Mouse (Mus musculus) layer of hippocampus, postnatal 25 days (tissue): ENCODE data around the gene Ptx4. TPM values are rescaled to one million over a fixed set of nuclear protein-coding genes. Genes with fewer than 3 reads are reported as not detected.

Source experiments
- total RNA-seq, 2 experiments: library from RNA; stranded (reverse); gene quantifications; 2 replicates each; pipeline ENCODE4 v1.2.3; 2021

Ptx4 gene
- total RNA-seq, 2 experiments from 2014 or later = 2.5 to 2.9 TPM

Other genes starting within 250 kb of the Ptx4 start
- 10 to 100 TPM; 33.5 to 38.1 TPM for gene Nubp2, start 234.4 kb upstream of the Ptx4 start, total RNA-seq
- 10 to 100 TPM; 41.5 to 48.9 TPM for gene Spsb3, start 234.1 kb upstream of the Ptx4 start, total RNA-seq
- gene Eme2, start 225.7 kb upstream of the Ptx4 start, total RNA-seq = 10 to 100 TPM; 54.0 to 69.1 TPM
- gene Mrps34, start 225.6 kb upstream of the Ptx4 start, total RNA-seq = 10 to 100 TPM; 74.3 to 78.9 TPM
- 10 to 100 TPM; 54.8 to 61.5 TPM for gene Nme3, start 224.3 kb upstream of the Ptx4 start, total RNA-seq
- 100 to 1,000 TPM; 367 to 401 TPM for gene Mapk8ip3, start 183.8 kb upstream of the Ptx4 start, total RNA-seq
- 1 to 10 TPM; 5.5 to 5.6 TPM for gene Jpt2, start 160.1 kb upstream of the Ptx4 start, total RNA-seq
- gene Cramp1l, start 105.0 kb upstream of the Ptx4 start, total RNA-seq = 10 to 100 TPM; 23.6 to 27.5 TPM
- 10 to 100 TPM; 20.8 to 24.1 TPM for gene Ift140, start 104.7 kb upstream of the Ptx4 start, total RNA-seq
- gene Tmem204, start 37.2 kb upstream of the Ptx4 start, total RNA-seq = 1 to 10 TPM; 8.0 to 8.4 TPM
- gene Telo2, start 4.8 kb upstream of the Ptx4 start, total RNA-seq = 10 to 100 TPM; 29.3 to 43.2 TPM
- 10 to 100 TPM; 49.6 to 54.2 TPM for gene Clcn7, start 12.6 kb downstream of the Ptx4 start, total RNA-seq
- not detected for gene Ccdc154, start 41.7 kb downstream of the Ptx4 start, total RNA-seq
- gene Gm38655, start 54.7 kb downstream of the Ptx4 start, total RNA-seq = not detected
- gene BC003965, start 63.8 kb downstream of the Ptx4 start, total RNA-seq = 10 to 100 TPM; 20.7 to 21.5 TPM
- gene Unkl, start 67.6 kb downstream of the Ptx4 start, total RNA-seq = 10 to 100 TPM; 32.5 to 34.4 TPM
- 10 to 100 TPM; 74.3 to 74.9 TPM for gene Gnptg, start 119.4 kb downstream of the Ptx4 start, total RNA-seq
- gene Tsr3, start 119.4 kb downstream of the Ptx4 start, total RNA-seq = 10 to 100 TPM; 25.1 to 28.5 TPM
- 1 to 10 TPM; 6.6 to 8.9 TPM for gene Baiap3, start 135.6 kb downstream of the Ptx4 start, total RNA-seq
- 100 to 1,000 TPM; 229 to 234 TPM for gene Ube2i, start 153.9 kb downstream of the Ptx4 start, total RNA-seq
- gene Prss34, start 177.6 kb downstream of the Ptx4 start, total RNA-seq = not detected
- gene Prss28, start 187.9 kb downstream of the Ptx4 start, total RNA-seq = not detected
- not detected for gene Prss29, start 197.9 kb downstream of the Ptx4 start, total RNA-seq
- under 1 TPM in 1 of 2 experiments, not detected in 1; 0.42 TPM for gene Tpsab1, start 224.8 kb downstream of the Ptx4 start, total RNA-seq
- gene Tpsb2, start 245.5 kb downstream of the Ptx4 start, total RNA-seq = 1 to 10 TPM in 1 of 2 experiments, under 1 TPM in 1; 0.35 to 1.2 TPM
- not detected for gene Tpsg1, start 248.5 kb downstream of the Ptx4 start, total RNA-seq